8 mouse cellular contexts compared by ENCODE assay signal in the genomic region with DNA sequence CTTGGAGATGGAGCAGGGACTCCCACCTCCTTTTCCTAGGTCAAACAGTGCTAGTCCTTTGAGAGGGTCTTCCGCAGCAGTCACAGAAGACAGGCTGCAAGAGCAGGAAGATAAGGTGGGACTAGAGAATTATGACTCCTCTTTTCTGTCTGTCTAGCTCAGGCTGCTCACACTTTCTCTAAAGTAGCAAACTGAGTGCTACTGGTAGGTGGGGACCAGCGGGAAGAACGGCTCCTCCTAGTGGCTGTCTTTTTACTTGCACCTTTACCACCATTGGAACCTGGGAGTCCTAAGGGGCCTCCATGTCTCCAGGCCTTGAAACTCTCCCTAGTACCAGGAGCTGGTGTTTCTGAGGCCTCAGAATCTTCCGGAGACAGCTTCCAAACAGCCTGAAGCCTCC. TPM values are rescaled to one million over a fixed set of nuclear protein-coding genes. Genes with fewer than 3 reads are reported as not detected.
DNase-seq lines count a peak whose midpoint lies in the region; ATAC-seq and TF ChIP-seq lines count a peak whose summit lies in the region.

No protein-coding gene starts in this region.

- WGBS in hindbrain, embryonic 11.5 days, result 23% methylated on average over 4 of the region's 4 CpGs
- WGBS in hindbrain, embryonic 13.5 days, result 23% methylated on average over 4 of the region's 4 CpGs
- 31% methylated on average over 4 of the region's 4 CpGs for WGBS in embryonic facial prominence, embryonic 15.5 days

- no peak overlapping the region for H3K4me3 ChIP-seq in hindbrain, embryonic 11.5 days (ENCODE audit: low read depth, low read length)
- no peak overlapping the region for H3K4me3 ChIP-seq in hindbrain, embryonic 13.5 days
- H3K4me3 ChIP-seq in bone marrow macrophage, adult 2 months (ENCODE audit: insufficient read depth, low read length), result no peak overlapping the region
- no peak overlapping the region for H3K4me3 ChIP-seq in embryonic facial prominence, embryonic 15.5 days (replicated peaks)

- no peak overlapping the region for H3K27ac ChIP-seq in hindbrain, embryonic 11.5 days (ENCODE audit: low read depth, low read length)
- H3K27ac ChIP-seq in hindbrain, embryonic 13.5 days, result no peak overlapping the region
- no peak overlapping the region for H3K27ac ChIP-seq in bone marrow macrophage, adult 2 months (ENCODE audit: insufficient read depth, low read depth, low read length)
- H3K27ac ChIP-seq in embryonic facial prominence, embryonic 15.5 days (replicated peaks), result peak overlapping the region; percentile 79

- no peak overlapping the region for H3K4me2 ChIP-seq in hindbrain, embryonic 11.5 days (replicated peaks; ENCODE audit: low read depth, low read length)
- no peak overlapping the region for H3K4me2 ChIP-seq in hindbrain, embryonic 13.5 days
- no peak overlapping the region for H3K4me2 ChIP-seq in embryonic facial prominence, embryonic 15.5 days (replicated peaks)

- H3K9me3 ChIP-seq in hindbrain, embryonic 11.5 days (ENCODE audit: control insufficient read depth, low read length), result no peaks in the 10 kb centered on the region
- H3K9me3 ChIP-seq in hindbrain, embryonic 13.5 days, result no peaks in the 10 kb centered on the region
- no peaks in the 10 kb centered on the region for H3K9me3 ChIP-seq in embryonic facial prominence, embryonic 15.5 days (replicated peaks)

- no peak for ATAC-seq in hindbrain, embryonic 11.5 days (ENCODE audit: low FRiP score)
- ATAC-seq in hindbrain, embryonic 13.5 days (ENCODE audit: low FRiP score), result no peak
- ATAC-seq in embryonic facial prominence, embryonic 15.5 days (ENCODE audit: insufficient number of reproducible peaks, low FRiP score, low TSS enrichment, low read depth), result no peak

- no peak for TF ChIP-seq POLR2A in bone marrow macrophage, adult 2 months (IDR thresholded peaks at IDR 0.05; ENCODE audit: borderline replicate concordance, low read depth, low read length)

- H3K4me1 ChIP-seq in hindbrain, embryonic 11.5 days (replicated peaks; ENCODE audit: control insufficient read depth, insufficient read depth, low read length), result no peaks in the 10 kb centered on the region
- H3K4me1 ChIP-seq in hindbrain, embryonic 13.5 days (replicated peaks), result peaks cover 8% of the 10 kb centered on the region
- peaks cover 7% of the 10 kb centered on the region; the same call in 1 of the 2 replicates for H3K4me1 ChIP-seq in bone marrow macrophage, adult 2 months (ENCODE audit: control insufficient read depth, insufficient read depth, low read length)
- H3K4me1 ChIP-seq in embryonic facial prominence, embryonic 15.5 days, result peaks cover 61% of the 10 kb centered on the region

- peak; percentile 83 for DNase-seq in hindbrain, embryonic 11.5 days (ENCODE audit: low spot score)
- DNase-seq in induced T-regulatory cell, adult 2 months (ENCODE audit: low read depth), result peak; percentile 83
- peak; percentile 42 for DNase-seq in left cerebral cortex, adult 11 months (ENCODE audit: low spot score)
- DNase-seq in lung, postnatal 25 days (ENCODE audit: low spot score), result peak; percentile 78
- peak; percentile 48 to 53 for DNase-seq in spleen, postnatal 36 days (ENCODE audit: low spot score in 2 of 2)

- no peak overlapping the region for H3K9ac ChIP-seq in hindbrain, embryonic 11.5 days (ENCODE audit: low read depth, low read length)
- H3K9ac ChIP-seq in hindbrain, embryonic 13.5 days, result no peak overlapping the region
- no peak overlapping the region for H3K9ac ChIP-seq in embryonic facial prominence, embryonic 15.5 days

- TF ChIP-seq CTCF in bone marrow macrophage, adult 2 months (IDR thresholded peaks at IDR 0.05; ENCODE audit: low read depth, low read length), result peak; percentile 94

- H3K36me3 ChIP-seq in hindbrain, embryonic 11.5 days (ENCODE audit: control insufficient read depth, insufficient read depth, low read length), result no peaks in the 10 kb centered on the region
- no peaks in the 10 kb centered on the region for H3K36me3 ChIP-seq in hindbrain, embryonic 13.5 days
- no peaks in the 10 kb centered on the region for H3K36me3 ChIP-seq in embryonic facial prominence, embryonic 15.5 days

- no peaks in the 10 kb centered on the region for H3K27me3 ChIP-seq in hindbrain, embryonic 11.5 days (ENCODE audit: control insufficient read depth, insufficient read depth, low read length)
- H3K27me3 ChIP-seq in hindbrain, embryonic 13.5 days, result no peaks in the 10 kb centered on the region; the same call in 1 of the 2 replicates
- H3K27me3 ChIP-seq in embryonic facial prominence, embryonic 15.5 days, result no peaks in the 10 kb centered on the region

RNA-seq across cellular contexts. Expression of gene Syt8, which starts 0.9 kb away (rescaled TPM):
- not detected in 2 replicates for polyA plus RNA-seq in hindbrain, embryonic 11.5 days (2014; fragmentation: Nextera tagmentation; extraction: Ambion mirVana)
- polyA plus RNA-seq in hindbrain, embryonic 13.5 days (2015; fragmentation: Nextera tagmentation; extraction: Ambion mirVana), result not detected in 2 replicates
- 5.6 TPM in 2 replicates for polyA plus RNA-seq in bone marrow macrophage, adult 2 months (2012; ENCODE audit: insufficient read depth, insufficient read length, missing spikeins)
- 3.9 and 4.5 TPM in 2 replicates for polyA plus RNA-seq in embryonic facial prominence, embryonic 15.5 days (2015; fragmentation: Nextera tagmentation; extraction: Ambion mirVana)

RNA-seq across cellular contexts. Expression of gene Tnni2, which starts 6.1 kb away (rescaled TPM):
- polyA plus RNA-seq in hindbrain, embryonic 11.5 days (2014; fragmentation: Nextera tagmentation; extraction: Ambion mirVana), result 1.4 and 1.7 TPM in 2 replicates
- polyA plus RNA-seq in hindbrain, embryonic 13.5 days (2015; fragmentation: Nextera tagmentation; extraction: Ambion mirVana), result 1.4 and 1.8 TPM in 2 replicates
- polyA plus RNA-seq in bone marrow macrophage, adult 2 months (2012; ENCODE audit: insufficient read depth, insufficient read length, missing spikeins), result 10.2 and 13.8 TPM in 2 replicates
- polyA plus RNA-seq in embryonic facial prominence, embryonic 15.5 days (2015; fragmentation: Nextera tagmentation; extraction: Ambion mirVana), result 169 and 228 TPM in 2 replicates

RNA-seq across cellular contexts. Expression of gene Lsp1, which starts 25.1 kb away (rescaled TPM):
- polyA plus RNA-seq in hindbrain, embryonic 11.5 days (2014; fragmentation: Nextera tagmentation; extraction: Ambion mirVana), result 16.1 and 18.7 TPM in 2 replicates
- polyA plus RNA-seq in hindbrain, embryonic 13.5 days (2015; fragmentation: Nextera tagmentation; extraction: Ambion mirVana), result 5.1 and 6.8 TPM in 2 replicates
- polyA plus RNA-seq in bone marrow macrophage, adult 2 months (2012; ENCODE audit: insufficient read depth, insufficient read length, missing spikeins), result 320 and 327 TPM in 2 replicates
- polyA plus RNA-seq in embryonic facial prominence, embryonic 15.5 days (2015; fragmentation: Nextera tagmentation; extraction: Ambion mirVana), result 49.3 and 58.9 TPM in 2 replicates

RNA-seq across cellular contexts. Expression of gene Ctsd, which starts 47.7 kb away (rescaled TPM):
- polyA plus RNA-seq in hindbrain, embryonic 11.5 days (2014; fragmentation: Nextera tagmentation; extraction: Ambion mirVana), result 168 and 200 TPM in 2 replicates
- 270 and 293 TPM in 2 replicates for polyA plus RNA-seq in hindbrain, embryonic 13.5 days (2015; fragmentation: Nextera tagmentation; extraction: Ambion mirVana)
- 2,800 and 3,060 TPM in 2 replicates for polyA plus RNA-seq in bone marrow macrophage, adult 2 months (2012; ENCODE audit: insufficient read depth, insufficient read length, missing spikeins)
- polyA plus RNA-seq in embryonic facial prominence, embryonic 15.5 days (2015; fragmentation: Nextera tagmentation; extraction: Ambion mirVana), result 374 and 387 TPM in 2 replicates

RNA-seq across cellular contexts. Expression of gene Gm49369, which starts 53.1 kb away (rescaled TPM):
- polyA plus RNA-seq in hindbrain, embryonic 11.5 days (2014; fragmentation: Nextera tagmentation; extraction: Ambion mirVana), result not detected in 2 replicates
- polyA plus RNA-seq in hindbrain, embryonic 13.5 days (2015; fragmentation: Nextera tagmentation; extraction: Ambion mirVana), result 0.36 TPM in 1 of 2 replicates, not detected in the other
- polyA plus RNA-seq in bone marrow macrophage, adult 2 months (2012; ENCODE audit: insufficient read depth, insufficient read length, missing spikeins), result 1.1 TPM in 1 of 2 replicates, not detected in the other
- polyA plus RNA-seq in embryonic facial prominence, embryonic 15.5 days (2015; fragmentation: Nextera tagmentation; extraction: Ambion mirVana), result not detected in 2 replicates

Comparison
In these comparisons a context has a peak if more than half of its experiments do, and no peak if none do; other contexts are left out.
1. RNA of gene Tnni2, which starts 6.1 kb away (polyA plus RNA-seq): 169 to 228 TPM in embryonic facial prominence, embryonic 15.5 days; 10.2 to 13.8 TPM in bone marrow macrophage, adult 2 months, 1.4 to 1.8 TPM in hindbrain, embryonic 13.5 days and 1.4 to 1.7 TPM in hindbrain, embryonic 11.5 days; every median in the first group is over 10 times any median in the second.
2. Peak in every context shown above with its lines, with median percentiles within 50 percentile points of each other: DNase-seq.